Mouse (Mus musculus) ovary, postnatal 10 days (tissue): ENCODE measurements around the gene Pif1.

ENCODE experiments used
- DNase-seq: peaks from one replicate; pipeline ENCODE4 v3.0.0; 2022; ENCODE audit warnings: low spot score

The Pif1 gene

DNA sequence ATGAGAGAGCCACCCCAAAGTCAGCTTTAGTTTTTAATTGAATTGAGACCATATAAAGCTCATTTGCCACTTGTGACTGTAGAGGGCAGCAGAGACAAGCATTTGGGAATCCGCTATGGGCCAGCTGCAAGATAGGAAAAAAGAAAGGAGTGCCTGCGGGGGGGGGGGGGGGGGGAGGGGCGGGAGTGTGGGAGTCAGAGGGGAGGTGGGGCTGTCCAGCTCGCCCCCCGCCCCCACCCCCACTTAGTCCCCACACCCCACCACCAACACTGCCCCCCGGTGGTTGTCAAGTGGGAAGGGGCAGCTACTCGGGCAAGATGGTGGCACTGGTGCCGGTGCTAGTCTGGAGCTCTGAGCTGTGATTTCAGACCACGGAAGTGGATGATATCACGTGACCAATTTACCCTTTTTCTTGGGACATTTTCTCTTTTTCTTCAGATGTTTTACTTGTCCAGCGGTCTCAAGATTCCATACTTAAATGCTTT, 11.8 kb downstream of the Pif1 start:
- no peak for DNase-seq

DNA sequence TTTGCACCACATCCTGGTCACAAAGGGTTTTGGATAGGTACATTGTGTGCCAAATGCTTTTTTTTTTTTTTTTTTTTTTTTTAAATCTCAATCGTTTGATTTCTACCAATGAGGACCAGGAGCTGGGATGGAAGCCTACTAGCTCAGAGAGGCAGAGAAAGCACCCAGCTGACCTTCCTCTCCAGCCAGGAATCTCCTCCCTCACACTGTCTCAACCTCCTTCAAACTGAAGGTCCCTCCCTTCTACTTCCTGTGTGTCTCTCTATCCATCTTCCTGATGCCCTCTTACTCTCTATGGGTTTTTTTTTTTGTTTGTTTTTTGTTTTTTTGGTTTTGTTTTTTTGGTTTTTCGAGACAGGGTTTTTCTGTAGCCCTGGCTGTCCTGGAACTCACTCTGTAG, 14.0 kb downstream of the Pif1 start:
- no peak for DNase-seq

DNA sequence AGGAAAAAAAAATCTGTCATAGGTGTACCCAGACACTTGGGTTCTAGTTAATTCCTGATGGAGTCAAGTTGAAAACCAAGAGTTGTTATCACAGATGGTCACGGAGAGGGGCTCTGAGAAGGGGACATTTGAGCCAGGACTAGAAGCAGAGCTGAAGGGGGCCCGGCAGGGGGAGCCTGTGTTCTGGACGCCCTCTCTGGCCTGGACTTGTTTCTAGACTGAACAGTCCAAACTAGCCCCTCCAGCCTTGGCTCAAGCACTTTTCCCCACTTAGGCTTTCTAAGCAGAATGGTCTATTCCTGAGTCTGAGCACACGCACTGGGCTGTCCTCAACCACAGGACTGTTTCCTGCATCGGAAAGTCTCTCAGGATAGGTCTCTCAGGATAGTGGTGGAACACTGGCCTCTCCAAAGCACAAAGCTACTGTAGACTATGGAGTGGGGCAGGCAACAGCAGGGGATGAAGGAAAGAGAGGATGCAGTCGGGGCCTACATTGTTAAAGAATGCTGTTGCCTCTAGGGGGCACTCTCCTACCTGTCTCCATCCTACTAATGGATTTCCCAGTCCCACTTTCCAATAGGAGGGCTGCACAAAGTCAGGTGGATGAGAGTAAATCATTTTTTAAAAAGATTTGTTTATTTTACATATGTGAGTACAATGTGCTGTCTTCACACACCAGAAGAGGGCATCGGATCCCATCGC, 16.6 kb downstream of the Pif1 start:
- no peak for DNase-seq

DNA sequence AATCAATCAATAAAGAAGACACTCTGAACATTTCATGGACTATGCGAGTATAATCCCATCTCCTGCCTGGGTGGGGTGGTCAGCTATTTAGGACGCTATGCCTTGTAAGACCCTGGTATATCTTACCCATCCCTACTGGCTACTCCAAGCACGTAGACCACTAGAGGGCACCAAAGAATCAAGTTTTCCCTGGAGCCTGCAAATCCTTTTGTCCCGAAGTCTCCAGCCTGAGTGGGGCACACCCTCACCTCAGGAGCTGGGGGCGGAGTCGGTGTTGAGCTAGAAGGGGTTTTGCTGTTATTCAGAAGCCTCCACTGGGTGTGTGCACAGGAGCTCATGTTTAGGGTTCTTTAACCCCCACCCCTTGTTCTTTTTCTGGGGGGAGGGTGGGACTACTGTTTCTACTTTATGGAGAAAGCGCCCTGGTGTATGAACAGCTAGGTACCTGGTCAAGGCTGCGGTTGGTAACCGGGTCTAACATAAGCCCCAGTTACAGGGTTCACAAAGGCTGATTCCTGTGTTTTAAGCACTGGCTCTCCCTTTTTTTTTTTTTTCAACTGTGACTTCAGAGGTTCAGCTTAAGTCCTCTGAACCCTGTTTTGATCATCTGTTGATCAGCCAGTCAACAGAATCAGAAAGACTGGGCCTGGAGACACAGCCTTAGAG, 18.6 kb downstream of the Pif1 start:
- DNase-seq: no peak

DNA sequence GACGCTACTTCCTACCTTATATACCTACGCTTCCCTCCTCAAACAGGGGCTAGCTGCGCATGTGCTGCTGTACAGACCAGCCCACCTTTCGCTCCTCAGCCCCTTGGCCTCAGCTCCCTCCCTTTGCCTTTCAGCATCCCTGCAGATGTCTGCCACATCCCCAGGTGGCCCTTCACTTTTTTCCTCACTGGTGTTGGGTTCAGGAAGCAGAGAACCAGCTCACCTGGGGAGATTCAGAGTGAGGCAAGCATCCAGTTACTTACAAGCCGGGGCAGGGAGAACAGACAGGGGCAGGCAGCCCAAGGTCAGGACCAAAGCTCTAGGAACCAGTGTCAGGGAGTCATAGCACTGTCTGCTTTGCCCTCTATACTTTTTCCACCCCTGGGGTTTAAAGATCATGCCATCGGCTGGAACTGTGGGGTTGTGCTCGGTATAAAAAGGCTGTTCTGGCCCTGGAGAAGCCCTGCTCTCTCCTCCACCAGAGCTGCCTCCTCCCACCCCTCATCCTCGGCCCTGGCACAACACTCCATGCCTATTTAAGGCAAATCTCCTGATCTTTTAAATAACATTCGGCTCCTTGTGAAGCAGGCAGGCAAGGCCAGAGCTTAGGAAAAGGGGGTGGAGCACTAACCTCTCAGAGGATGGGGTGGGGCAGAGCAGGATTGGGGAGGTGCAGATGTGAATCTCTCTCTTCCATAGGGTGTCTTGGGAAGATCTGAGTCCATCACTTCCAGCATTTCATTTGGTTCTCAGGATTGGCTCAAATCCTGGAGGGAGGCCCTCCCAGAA, 19.6 kb downstream of the Pif1 start:
- no peak for DNase-seq

DNA sequence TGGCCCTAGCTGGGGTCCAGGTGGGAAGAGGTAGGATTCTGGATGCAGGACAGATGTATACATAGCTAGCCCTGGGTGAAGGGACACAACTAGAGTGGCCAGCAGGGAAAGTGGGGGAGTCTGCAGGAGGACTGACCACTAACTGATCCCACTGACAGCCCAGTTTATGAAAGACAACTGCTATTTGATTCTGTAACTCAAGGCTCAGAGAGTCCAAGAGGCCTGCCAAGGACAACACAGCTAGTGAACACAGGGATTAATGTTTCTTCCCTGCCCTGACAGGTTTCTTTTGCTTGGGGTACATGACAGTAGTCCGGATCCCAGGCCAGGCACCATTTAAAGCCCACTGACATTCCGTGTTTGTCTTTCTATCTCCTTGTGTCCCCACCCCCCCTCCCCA, 20.2 kb downstream of the Pif1 start:
- DNase-seq: no peak

DNA sequence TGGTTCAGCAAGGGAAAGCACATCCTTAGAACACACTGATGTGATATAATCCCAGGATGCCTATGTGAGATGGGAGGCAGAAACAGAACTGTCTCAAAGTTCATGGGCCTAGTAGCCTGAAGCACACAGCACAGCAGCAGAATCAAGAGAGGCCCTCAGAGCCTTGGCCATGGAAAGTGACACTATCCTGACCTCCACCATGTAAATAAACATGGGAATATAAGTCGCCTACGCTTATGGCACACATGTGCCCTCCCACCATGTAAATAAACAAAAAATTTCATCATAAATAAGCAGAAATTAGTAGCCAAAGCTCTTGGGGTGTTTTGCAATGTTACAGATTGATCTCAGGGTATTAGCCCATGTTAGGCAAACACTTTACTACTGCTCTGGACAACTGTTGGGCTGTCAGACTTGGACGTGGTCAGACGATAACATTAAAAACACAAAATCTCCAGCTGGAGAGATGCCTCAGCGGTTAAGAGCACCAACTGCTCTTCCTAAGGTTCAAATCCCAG, 25.1 kb downstream of the Pif1 start:
- no peak for DNase-seq

DNA sequence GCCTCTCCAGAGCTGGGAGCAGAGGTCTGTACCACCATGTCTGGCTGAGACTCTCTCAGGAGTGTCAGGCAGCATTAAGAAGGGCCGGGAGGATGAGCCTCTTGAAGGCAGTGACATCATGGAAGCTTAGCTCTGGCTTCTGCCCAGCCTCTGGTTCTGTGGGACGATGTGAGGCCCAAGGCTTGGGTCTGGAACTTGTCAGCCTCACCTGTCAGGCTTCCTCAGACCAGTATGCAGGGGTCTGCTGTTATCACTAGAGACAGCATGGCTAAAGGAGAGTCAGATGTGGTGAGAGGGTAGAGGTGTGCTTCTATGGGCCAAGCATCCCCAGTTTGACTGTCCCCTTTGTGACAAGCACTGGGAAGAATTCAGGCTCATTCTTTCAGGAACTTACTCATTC, 26.1 kb downstream of the Pif1 start:
- DNase-seq: no peak

DNA sequence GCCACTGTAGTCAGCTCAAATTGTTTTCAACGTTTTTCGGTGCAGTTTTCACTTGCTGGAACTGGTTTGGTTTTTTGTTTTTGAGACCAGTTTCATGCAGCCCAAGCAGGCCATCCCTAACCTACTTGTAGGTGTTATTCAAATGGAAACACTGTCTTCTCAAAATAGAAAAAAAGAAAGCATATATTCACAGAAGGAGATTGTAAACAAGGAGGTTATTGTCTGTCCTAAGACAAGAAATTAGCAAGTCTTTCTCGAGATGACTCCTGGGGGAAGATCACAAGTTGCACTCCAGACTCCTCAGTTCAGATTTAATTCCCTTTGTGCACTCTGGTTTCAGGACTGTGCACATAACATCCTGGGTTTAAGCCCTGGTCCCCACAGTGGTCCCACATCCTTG, 32.4 kb downstream of the Pif1 start:
- DNase-seq: no peak

DNA sequence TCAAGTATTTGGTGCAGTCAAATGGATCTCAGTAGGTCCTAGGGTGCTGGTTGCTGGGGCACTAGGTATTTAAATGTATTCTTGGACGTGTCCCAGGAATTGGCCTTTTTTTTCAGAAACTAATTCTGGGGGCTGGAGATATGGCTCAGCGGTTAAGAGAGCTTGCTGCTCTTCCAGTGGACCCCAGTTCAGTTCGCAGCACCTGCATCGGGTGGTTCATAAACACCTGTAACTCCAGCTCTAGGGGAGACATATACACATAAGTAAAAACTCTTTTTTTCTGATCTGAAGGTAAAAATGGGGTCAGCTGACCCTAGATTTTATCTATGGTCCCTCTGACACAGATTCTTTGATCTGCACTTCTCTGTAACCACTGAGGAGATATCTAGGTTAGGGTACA, 34.2 kb downstream of the Pif1 start:
- no peak for DNase-seq

DNA sequence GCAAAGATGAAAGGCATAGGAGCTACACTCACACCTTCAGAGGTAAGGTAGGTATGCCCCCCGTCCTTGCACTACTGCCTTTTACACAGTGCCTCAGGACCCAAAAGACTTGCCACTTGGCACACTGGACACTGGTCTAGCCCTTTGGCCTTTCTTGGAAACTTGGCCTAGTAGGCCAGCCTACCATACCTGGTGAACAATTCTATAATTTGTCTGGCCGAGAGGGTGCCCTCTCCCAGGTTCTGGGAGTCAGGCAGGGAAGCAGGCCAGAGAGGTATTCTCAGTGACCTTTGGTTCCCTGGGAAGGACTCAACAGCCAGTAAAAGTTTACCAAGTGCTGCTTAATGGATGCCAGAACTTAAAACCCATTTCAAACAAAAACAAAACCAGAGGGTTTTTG, 34.7 kb downstream of the Pif1 start:
- DNase-seq: no peak

DNA sequence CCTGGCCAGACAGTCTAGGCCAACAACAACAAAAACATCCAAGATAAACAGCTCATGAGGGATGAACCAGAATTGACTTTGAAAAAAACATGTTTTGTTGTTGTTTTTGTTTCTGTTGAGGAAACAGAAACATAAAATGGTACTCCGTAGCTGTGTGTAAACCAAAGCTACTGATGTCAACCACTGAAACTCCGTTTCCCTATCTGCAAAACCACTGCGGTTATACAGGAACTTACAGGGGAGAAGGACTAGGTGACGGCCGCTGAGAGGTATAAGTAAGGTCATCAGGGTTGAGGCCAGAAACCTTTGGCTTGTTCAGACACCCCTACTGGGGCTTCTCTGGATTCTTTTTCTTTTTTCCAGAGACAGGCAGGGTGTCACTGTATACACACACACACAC, 35.9 kb downstream of the Pif1 start:
- no peak for DNase-seq

DNA sequence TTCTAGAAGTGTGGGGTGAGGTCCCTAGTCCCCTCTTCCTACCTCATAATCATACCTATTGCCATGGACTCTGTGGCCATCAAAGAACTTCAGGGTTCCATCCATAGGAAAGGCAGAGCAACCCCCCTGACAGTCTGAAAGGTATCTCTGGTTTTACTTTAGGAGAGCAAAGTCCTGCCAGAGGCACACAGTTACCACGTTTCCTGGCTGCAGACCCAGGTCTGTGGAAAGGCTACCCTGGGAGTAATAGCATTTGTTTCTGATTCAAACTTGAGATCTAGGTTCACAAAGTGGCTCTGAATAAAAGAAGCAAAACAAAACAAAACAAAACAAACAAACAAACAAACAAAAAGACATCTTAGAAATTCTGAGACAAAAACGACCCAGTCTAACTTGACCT, 37.3 kb downstream of the Pif1 start:
- no peak for DNase-seq

DNA sequence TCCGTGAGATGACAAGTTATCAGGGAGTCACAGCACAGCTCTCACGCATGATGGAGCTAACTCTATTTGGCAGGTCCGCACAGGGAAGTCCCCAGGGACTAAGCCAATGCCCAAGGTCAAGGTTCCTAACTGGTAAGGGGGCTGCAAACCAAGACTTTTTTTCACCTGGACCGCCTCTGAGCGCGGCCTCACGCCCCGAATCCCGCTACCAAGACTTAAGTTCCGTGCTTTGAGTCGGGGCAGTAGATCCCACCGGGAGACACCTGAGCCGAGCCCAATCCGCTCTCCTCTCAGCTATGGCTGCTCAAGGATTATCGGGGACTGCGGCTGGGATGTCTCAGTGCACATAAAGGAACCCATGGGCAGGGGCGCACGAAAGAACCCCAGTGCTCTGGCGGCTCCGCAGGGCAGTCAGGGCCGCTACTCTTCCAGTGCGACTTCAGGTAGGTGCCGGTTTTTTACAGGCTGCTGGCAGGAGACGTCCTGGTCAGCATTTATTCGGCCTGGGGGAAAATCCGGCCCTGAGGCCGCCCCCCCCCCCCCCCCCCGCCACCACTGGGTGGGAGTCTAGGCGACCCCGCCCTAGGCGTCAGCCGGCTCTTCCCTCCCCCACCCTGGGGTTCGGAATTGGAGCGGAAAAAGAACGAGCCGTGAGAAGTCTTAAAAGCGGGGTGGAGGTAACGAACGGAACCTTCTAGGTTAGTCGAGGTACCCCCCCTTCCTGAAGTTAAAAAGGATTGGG, 42.2 kb downstream of the Pif1 start, which contains the start of gene Rbpms2:
TSS of gene Rbpms2 (plus strand) at position 624 of the 742 bp plus-strand sequence.
- no peak for DNase-seq

DNA sequence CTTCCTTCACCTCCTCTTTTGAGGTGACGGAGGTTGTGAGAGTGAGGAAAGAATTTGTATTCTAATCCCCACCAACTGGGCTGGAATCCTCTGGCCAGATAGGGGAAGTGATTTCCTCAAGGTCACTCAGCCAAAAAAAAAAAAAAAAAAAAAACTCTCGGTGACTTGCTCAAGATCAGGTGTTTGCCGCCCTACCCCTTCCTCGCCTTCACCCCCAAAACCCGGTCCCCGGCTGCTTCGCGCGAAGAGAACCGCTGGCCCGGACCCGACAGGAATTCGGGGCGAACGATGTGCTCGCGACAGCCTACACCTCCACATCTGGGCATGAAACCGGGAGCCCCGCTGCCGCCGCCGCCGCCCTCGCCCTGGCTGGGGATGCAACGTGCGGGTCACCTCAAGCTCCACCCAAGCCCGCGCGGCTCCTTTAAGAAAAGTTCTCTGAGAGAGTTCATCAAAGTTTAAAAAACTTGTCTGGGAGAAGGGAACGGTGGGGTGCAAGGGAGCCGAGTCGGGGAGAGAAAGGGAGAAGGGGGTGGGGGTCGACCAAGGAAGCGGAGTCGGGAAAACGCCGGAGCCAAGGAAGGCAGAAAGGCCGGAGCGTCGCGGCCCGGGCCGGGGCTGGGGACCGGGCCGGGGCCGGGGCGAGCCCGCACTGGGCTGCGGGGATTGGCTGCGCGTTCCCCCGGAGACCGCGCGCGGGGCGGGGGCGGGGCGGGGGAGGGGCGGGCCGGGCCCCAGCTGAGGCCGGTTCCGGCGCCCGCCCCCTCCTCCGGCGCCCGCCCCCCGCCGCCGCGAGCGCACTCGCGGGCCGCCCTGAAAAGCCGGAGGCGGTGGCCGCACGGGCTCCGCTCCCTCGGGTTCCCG, 43.0 kb downstream of the Pif1 start:
- DNase-seq: no peak

DNA sequence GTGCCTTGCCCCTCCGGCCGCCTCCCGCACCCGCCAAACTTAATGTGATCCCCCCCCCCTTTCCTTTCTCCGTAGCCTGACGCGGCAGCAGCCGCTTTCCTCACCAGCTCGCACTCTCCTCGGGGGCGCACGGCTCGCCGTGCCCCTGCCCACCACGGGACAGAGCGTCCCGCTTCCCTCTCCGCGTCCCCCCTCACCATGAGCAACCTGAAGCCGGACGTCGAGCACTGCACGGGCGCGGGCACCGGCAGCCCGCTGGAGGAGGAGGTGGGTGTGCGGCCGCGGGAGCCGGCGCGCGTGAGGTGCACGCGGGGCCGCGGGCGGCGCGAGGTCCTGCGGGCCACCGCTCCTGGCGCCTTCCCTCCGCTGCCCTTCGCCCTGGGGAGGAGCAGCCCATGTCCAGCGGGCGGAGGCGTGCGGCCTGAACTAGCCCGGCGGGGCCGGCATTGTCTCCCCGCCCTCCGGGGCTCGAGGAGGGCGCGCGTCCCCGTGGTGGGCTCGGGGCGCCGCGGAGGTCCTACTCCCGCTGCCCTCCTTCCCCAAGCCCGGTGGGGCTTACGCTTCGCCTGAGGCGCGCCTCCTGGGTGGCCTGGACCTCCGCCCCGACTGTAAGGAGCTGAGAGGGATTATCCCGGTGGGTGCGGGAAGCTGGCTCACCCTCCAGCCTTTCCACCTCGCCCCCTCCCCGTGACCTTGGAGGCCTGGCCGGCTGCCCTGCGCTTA, 43.8 kb downstream of the Pif1 start:
- no peak for DNase-seq

DNA sequence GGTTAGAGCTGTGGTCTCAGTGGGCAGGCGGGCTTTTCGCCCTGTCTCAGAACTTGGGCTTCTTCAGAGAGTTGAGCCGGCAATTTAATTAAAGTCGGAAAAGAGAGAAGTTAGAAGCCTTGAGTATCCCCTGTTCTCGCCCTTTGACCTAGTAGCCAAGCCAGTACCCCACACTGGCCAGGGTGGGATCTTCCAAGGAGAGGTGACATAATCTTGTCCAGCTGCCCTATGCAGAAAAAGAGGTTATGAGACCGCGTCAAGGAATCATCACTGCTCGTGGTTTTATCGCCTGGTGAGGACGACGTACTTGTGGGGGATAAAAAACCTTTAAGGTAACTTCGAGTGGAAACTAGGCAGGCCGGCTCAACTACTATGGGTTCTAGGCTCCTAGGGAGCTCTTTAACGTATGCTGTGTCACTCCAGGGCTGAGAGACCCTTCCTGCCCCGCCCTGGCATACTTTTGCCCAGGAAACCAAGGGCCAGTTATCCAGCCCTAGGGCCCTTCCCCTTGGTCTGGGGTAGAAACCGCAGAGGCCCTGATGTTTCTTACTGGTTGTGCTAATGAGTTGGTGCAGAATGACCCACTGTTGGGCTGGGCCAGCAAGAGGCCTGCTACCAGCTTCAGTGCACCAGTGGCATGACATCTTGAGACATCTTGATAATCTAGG, 44.5 kb downstream of the Pif1 start:
- no peak for DNase-seq

DNA sequence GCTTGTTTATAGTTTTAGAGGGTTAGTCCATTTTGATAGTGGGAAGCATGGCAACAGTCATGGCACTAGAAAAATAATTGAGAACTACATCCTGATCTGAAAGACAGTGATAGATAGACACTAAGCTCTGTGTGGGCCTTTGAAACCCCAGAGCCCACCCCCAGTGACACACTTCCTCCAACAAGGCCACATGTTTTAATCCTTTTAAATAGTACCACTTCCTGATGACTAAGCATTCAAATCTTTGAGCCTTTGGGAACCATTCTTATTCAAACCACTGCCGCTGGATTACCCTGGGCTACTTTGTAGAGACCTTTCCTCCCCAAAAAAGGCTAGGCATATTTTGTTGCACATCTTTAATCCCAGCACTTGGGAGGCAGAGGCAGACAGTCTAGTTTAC, 48.8 kb downstream of the Pif1 start:
- DNase-seq: no peak

DNA sequence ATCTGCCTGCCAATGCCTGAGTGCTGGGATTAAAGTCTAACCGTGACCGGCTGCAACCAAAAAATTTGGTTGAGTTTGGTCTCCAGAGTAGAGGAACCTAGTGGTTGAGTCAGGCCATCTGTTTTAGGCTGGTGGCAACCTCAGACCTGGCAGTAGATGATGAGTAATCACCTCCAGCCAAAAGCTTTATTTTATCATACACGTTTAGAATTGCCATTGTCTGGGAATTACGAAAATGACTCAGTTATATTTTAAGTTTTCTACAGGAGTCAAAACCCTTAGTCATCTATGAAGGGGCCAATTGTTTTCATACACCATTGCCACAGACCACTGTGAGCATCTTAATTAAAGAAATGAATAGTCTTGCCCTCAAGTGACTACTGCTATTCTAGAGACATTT, 50.0 kb downstream of the Pif1 start:
- no peak for DNase-seq

DNA sequence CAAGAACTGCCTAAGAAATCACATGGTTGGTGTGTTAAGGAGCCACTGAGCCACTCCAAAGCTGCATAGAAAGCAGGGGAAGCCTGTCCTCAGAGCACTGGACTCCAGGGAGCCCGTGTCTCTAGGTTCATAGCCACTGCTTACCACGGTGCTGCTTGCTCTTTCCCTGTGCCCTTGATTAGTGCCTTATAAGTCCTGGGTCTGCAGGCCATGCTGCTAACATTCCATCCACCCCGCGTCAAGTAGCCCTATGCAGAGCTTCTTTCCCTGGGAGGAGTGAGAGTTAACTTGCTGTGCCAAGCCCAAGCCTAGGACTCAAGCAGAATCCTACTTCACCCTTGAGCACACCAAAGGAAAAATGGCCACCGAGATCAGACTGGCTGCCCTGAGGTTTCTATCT, 52.1 kb downstream of the Pif1 start:
- no peak for DNase-seq
